Mouse (Mus musculus) erythroblast, embryonic 14.5 days (primary cell): ENCODE data around the gene Mkln1. TPM values are rescaled to one million over a fixed set of nuclear protein-coding genes. Genes with fewer than 3 reads are reported as not detected.

Source experiments
- H3K27me3 ChIP-seq: 2 replicates; pipeline ENCODE4 v1.6.1; 2012; ENCODE audit warnings: inconsistent platforms; ENCODE audit not compliant: control insufficient read depth
- H3K36me3 ChIP-seq: 2 replicates; pipeline ENCODE4 v1.6.1; 2012; ENCODE audit warnings: mild to moderate bottlenecking, inconsistent platforms; ENCODE audit not compliant: control insufficient read depth
- H3K4me1 ChIP-seq: 2 replicates; pipeline ENCODE4 v1.6.1; 2012; ENCODE audit warnings: inconsistent platforms; ENCODE audit not compliant: control insufficient read depth
- H3K4me3 ChIP-seq: replicated peaks from 2 replicates; pipeline ENCODE3; 2012; ENCODE audit warnings: moderate library complexity, mild to moderate bottlenecking, inconsistent platforms
- H3K9me3 ChIP-seq: 2 replicates; pipeline ENCODE4 v1.6.1; 2012; ENCODE audit warnings: low read length, inconsistent platforms, mixed read lengths; ENCODE audit not compliant: control insufficient read depth
- GATA1 ChIP-seq: IDR thresholded peaks from 2 replicates; pipeline ENCODE4 v1.6.1; 2012; ENCODE audit warnings: low read length, inconsistent platforms, mixed read lengths
- TAL1 ChIP-seq: IDR thresholded peaks from 3 replicates; pipeline ENCODE4 v1.6.1; 2012; ENCODE audit warnings: low read length, inconsistent platforms, mixed read lengths
- polyA plus RNA-seq: library from polyadenylated mRNA; stranded (reverse); fragments of >175 nt; gene quantifications from 2 replicates; pipeline ENCODE4 v1.2.3, GENCODE M21; 2012

Mkln1 gene
- polyA plus RNA-seq, 1 experiment, result 4.1 TPM

DNA sequence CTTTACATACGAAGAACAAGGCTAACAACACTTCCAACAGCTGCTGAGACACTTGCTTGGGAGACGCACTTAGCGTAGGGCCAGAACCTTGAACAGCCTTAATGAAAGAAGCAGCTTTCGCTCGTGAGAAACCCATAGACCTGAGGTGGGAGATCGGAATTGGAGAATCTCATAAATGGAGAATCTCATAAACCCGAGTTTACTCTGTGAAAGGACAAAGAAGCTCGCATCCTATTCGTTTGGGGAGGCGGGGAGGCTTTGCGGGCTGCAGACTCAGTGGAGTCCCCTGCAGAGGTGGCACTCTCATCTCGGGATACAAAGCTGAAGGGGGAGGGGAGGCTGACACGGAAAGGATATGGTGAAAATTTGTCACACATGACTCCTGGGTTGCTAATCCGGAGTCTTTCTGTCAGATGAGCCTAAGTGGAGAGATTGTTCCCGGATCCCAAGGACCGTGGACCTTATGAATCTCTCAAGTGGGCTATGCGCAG, 166.4 kb downstream of the Mkln1 start:
- peak overlapping the region; percentile 69 for H3K4me3 ChIP-seq
- no peaks in the 10 kb centered on the region for H3K9me3 ChIP-seq
- peaks cover 66% of the 10 kb centered on the region for H3K4me1 ChIP-seq
- peaks cover 1% of the 10 kb centered on the region; the same call in 1 of the 2 replicates for H3K36me3 ChIP-seq
- no peak for TF ChIP-seq GATA1
- no peak for TF ChIP-seq TAL1
- H3K27me3 ChIP-seq, result peaks cover 47% of the 10 kb centered on the region

Other genes with a start within 250 kb of the Mkln1 start
- 0.23 and 0.29 TPM in 2 replicates for gene Podxl, start 165.2 kb downstream of the Mkln1 start, polyA plus RNA-seq